Mouse (Mus musculus): Measurements from ENCODE around the gene Zfp367.

DNA sequence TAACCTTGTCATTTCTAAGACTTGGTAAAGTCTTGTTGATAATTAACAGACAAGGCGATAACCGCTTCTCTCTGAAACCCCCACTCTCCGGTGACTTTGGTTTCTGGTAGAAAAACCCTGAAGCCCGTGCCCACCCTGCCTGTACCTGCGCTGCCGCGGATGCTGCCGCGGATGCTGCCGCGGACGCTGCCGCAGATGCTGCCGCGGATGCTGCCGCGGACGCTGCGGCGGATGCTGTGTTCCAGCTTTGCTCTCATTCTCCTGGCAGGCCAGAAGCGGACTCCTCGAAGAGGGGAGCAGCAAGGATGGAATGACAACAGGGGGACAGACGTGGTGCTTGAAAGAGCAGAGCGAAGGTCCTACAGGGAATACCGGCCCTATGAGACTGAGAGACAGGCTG, 16.7 kb upstream of the Zfp367 start:
- TF ChIP-seq POLR2A (IDR thresholded peaks at IDR 0.05; ENCODE audit: borderline replicate concordance, control insufficient read depth, low read depth, low read length) = no peak
- TF ChIP-seq CTCF (IDR thresholded peaks at IDR 0.05; ENCODE audit: control insufficient read depth, insufficient read depth, low read length) = no peak
